Mouse (Mus musculus) frontal cortex, adult (tissue): ENCODE data around the gene Abcb1a.
"Not testable (repeated sequence)": the region's sequence is repeated elsewhere in the genome, so short reads cannot be mapped to it uniquely, and the experiment has no call there.

Source experiments
- ATAC-seq: cut with Nextera tagmentation; 2 replicates; pipeline ENCODE4 v1.9.2; 2017; ENCODE audit warnings: mild to moderate bottlenecking, moderate library complexity, mixed read lengths; ENCODE audit not compliant: low TSS enrichment

The Abcb1a gene

GRCm38 (mm10) chr5:8727760-8728159 is 67.9 kb downstream of the Abcb1a start:
- no peak for ATAC-seq

- no peak for ATAC-seq
Observed at GRCm38 (mm10) chr5:8732639-8733038, 72.8 kb downstream of the Abcb1a start.

DNA sequence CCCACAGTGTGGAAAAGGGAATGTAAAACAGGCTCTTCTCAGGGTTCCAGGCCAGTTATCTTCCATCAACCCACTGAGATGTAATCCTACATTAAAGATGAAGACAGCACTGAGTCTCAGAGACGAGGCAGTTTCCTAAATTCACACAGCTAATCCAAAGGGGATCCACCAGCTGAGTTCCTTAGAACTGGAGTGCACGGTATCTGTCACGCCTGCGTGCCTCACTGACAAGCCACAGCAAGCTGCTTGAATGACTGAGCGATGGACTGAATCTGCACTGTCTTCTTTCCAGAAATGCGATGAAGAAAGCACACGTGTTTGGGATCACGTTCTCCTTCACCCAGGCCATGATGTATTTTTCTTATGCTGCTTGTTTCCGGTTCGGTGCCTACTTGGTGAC is 73.4 kb downstream of the Abcb1a start:
- not testable (repeated sequence) for ATAC-seq

- ATAC-seq = no peak
Observed at GRCm38 (mm10) chr5:8736389-8736788, 76.5 kb downstream of the Abcb1a start.

DNA sequence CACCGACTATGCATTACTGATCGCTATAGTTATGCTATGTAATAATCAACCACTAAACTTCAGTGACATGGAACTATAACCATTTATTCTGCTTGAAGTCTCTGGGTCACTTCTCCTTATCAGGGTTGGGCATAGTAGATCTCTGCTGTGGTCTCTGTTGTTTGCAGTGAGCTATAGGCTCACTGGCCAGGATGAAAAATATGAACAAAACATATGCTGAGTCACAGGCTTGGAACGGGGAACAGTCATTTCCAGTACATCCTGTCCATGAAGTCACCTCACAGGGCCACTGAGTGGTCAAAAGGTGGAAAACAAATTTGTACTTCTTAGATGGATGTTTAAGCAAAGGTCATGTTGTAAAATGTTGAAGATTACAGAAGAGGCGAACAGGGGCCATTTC is 77.2 kb downstream of the Abcb1a start:
- ATAC-seq = no peak

- not testable (repeated sequence) for ATAC-seq
Observed at GRCm38 (mm10) chr5:8747244-8747643, 87.4 kb downstream of the Abcb1a start.

DNA sequence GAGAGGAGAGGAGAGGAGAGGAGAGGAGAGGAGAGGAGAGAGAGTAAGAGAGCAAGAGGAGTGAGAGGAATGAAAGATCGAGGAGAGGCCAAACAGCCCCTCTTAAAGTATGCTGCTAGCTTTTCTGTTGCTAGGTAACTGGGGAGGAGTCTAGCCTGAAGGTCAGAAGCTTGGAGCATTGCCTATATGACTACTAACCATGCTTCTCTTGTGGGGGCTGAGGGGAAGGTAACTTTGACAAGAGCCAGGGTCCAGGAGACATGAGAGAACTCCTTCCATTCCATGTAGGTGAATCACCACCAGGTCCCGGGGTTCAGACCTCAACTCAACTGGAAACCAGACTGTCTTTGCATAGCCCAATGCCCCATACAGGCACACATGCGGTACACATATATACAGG is 113.0 kb downstream of the Abcb1a start:
- no peak for ATAC-seq

DNA sequence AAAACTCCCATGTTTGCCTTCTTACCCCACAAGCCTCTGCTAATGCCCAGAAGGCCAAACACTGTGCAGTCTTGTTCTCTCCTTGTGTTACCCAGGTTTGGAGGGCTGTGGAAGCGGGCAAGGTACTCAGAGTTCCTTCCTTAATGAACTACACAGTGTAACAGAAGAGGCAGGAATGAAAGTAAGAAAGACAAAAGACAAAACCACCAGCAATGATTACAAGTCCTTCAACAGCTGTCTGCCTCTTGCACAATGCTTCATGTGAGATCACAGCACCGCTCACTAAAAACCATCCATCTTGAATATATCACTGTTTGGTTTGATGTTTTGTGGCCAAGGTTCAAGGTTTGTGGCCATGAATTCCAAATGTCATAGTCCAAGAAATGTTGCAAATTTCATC is 118.4 kb downstream of the Abcb1a start:
- no peak for ATAC-seq

DNA sequence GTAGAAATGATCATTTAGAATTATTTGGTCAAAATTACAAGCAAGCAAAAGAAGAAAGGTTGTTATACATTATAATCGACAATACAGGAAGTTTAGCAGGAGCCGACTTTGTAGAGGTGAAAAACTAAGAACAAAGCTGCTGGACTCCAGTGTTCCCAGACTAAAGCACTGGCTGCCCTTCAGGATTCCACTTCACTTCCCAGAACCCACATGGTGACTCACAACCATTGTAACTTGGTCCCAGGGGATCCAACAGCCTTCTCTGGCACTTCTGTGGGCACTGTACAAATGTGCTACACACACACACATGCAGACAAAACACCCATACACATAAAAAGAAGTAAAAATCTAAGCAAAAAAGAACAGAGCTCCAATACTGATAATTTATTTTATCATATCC is 118.9 kb downstream of the Abcb1a start:
- ATAC-seq = no peak

DNA sequence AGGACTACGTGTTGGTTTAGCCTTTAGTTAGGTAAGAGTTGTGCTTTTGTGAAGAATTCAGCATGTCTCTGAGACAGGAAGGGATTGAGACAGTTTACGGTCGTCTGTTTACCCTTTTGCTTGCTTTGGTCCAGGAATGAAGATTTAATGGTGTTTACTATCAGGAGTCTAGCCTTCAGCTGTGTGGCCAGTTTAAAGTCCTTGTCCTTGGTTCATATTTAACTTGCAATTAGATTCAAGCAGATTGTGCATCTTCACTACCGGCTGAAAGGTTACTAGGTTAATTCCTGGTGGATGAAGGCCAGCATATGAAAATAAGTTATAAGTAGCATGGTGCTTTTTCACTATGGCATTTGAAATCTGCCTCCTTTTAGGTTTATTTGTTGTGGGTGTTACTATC is 132.4 kb downstream of the Abcb1a start:
- no peak for ATAC-seq
